Mouse (Mus musculus): ENCODE data around the gene Gm14548. TPM values are rescaled to one million over a fixed set of nuclear protein-coding genes. Genes with fewer than 3 reads are reported as not detected.
"Not testable (repeated sequence)": the region's sequence is repeated elsewhere in the genome, so short reads cannot be mapped to it uniquely, and the experiment has no call there.

The Gm14548 gene
- polyA plus RNA-seq (2015; fragmentation: Nextera tagmentation; extraction: Ambion mirVana), result 0.10 TPM in 1 of 2 replicates, not detected in the other

DNA sequence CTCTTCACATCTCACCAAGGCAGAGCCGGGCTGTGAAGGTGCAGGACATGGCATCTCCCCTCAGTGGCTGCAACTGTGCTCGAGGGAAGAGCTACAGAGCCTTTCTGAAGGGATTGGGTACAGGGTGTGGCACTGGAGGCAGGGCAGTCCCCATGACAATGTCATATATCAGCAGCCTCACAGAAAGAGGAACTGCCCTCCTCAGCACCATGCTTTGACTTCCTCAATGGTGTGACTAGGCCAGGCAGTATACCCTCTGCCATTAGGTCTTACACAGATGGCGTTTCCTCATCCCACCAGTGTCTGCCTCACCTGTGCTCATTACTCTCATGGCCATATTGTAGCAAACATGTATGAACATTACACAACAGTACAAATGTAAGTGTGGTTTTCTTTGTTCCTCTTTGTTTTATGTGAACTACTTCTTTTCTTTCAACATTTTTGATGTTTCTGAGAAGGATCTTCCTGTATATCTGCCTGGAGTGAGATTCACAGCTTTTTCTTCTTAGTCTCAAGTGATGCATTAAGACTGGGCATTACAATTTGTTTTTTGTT lies at the start of gene Gm14548:
Gm14548 (minus strand) TSS at position 85 of the 555 bp plus-strand sequence.
- not testable (repeated sequence) for ATAC-seq; H3K27me3 ChIP-seq (replicated peaks; ENCODE audit: control insufficient read depth, insufficient read depth, low read length); H3K4me3 ChIP-seq (ENCODE audit: low read length); H3K4me2 ChIP-seq (ENCODE audit: low read length); H3K27ac ChIP-seq (ENCODE audit: low read depth, low read length); H3K9me3 ChIP-seq (ENCODE audit: control insufficient read depth, low read length); H3K4me1 ChIP-seq (ENCODE audit: control insufficient read depth, insufficient read depth, low read depth, low read length); H3K36me3 ChIP-seq (ENCODE audit: control insufficient read depth, insufficient read depth, low read length); H3K9ac ChIP-seq (ENCODE audit: low read depth, low read length)
- 71% methylated on average over 3 of the region's 3 CpGs for WGBS

DNA sequence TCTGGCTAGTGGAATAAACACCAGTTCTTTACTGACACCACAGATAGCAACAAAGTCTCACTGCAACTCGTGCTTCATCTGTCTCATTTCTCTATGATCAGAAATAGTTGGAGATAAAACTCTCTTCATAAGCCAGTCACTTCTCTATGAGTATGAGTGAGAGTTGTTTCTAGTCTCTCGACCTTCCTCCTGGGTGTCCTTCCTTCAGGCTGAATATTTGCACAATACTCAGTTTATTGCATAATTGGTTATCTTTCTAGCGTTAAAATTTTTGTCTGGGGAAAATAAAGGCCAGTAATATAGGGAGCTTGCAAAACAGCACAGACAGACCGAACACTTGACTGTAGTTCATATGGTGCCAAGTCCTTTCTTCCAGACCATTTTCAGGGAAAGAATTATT lies 48.2 kb upstream of the Gm14548 start:
- H3K9me3 ChIP-seq (ENCODE audit: control insufficient read depth, low read length), result no peaks in the 10 kb centered on the region
- H3K4me2 ChIP-seq (ENCODE audit: low read length), result no peak overlapping the region
- no peaks in the 10 kb centered on the region for H3K36me3 ChIP-seq (ENCODE audit: control insufficient read depth, insufficient read depth, low read length)
- no peaks in the 10 kb centered on the region for H3K4me1 ChIP-seq (ENCODE audit: control insufficient read depth, insufficient read depth, low read depth, low read length)
- H3K27me3 ChIP-seq (replicated peaks; ENCODE audit: control insufficient read depth, insufficient read depth, low read length), result no peaks in the 10 kb centered on the region
- no peak overlapping the region for H3K4me3 ChIP-seq (ENCODE audit: low read length)
- 73% methylated on average over 4 of the region's 4 CpGs for WGBS
- no peak for ATAC-seq
- H3K9ac ChIP-seq (ENCODE audit: low read depth, low read length), result no peak overlapping the region
- H3K27ac ChIP-seq (ENCODE audit: low read depth, low read length), result no peak overlapping the region

DNA sequence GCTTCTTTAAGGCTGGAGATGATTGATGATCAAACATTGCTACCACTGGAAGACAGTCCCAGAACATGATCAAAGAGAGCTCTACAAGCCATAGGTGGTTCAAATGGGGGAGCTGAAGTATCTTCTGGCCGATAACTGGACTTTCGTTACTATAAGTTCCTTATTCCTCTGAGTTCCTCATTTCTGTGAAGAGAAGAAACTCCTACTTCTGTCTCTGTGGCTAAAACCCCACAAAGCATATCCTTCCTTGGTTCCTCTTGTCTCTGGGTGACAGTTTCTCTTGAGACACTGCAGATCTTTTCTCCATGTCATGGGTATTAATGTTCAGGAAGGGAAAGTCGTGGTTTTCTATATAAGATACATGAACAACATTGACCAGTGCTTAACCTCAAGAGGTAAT lies 43.0 kb upstream of the Gm14548 start:
- no peak overlapping the region for H3K27ac ChIP-seq (ENCODE audit: low read depth, low read length)
- H3K9me3 ChIP-seq (ENCODE audit: control insufficient read depth, low read length), result no peaks in the 10 kb centered on the region
- no peak for ATAC-seq
- H3K36me3 ChIP-seq (ENCODE audit: control insufficient read depth, insufficient read depth, low read length), result no peaks in the 10 kb centered on the region
- 82% methylated on average over 3 of the region's 3 CpGs for WGBS
- H3K4me3 ChIP-seq (ENCODE audit: low read length), result no peak overlapping the region
- no peak overlapping the region for H3K9ac ChIP-seq (ENCODE audit: low read depth, low read length)
- no peaks in the 10 kb centered on the region for H3K27me3 ChIP-seq (replicated peaks; ENCODE audit: control insufficient read depth, insufficient read depth, low read length)
- H3K4me1 ChIP-seq (ENCODE audit: control insufficient read depth, insufficient read depth, low read depth, low read length), result no peaks in the 10 kb centered on the region
- no peak overlapping the region for H3K4me2 ChIP-seq (ENCODE audit: low read length)

DNA sequence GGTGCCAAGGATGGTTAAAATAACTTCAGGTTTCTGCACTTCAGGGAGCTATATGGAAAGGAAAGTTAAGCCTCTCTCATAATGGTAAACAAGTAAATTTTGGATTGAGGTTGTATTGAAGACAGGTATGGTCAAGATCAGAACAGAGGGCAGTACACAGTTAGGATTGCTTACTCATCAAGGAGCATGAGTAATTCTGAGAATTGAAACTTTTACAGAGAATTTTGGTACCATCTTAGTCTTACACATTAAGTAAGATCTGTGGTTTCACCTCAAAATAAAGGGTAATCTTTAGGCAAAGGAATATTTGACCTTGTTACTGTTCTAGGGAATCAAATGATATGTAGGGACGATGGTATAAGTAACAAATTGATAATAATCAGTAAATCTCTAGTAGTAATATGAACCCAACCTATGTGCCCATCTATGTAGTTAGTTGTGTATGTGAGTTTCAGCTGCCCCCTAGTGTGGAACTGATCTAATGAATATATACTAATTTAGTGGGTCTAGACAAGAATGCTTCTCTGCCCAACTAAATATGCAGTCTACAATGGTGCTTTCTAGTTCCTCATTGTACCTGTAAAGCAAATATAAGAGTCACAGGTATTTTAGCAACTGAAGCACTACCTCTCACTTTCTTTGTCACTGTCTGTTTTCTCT lies 42.1 kb upstream of the Gm14548 start:
- no peak overlapping the region for H3K4me2 ChIP-seq (ENCODE audit: low read length)
- no peak overlapping the region for H3K27ac ChIP-seq (ENCODE audit: low read depth, low read length)
- no peaks in the 10 kb centered on the region for H3K36me3 ChIP-seq (ENCODE audit: control insufficient read depth, insufficient read depth, low read length)
- no peak overlapping the region for H3K9ac ChIP-seq (ENCODE audit: low read depth, low read length)
- H3K27me3 ChIP-seq (replicated peaks; ENCODE audit: control insufficient read depth, insufficient read depth, low read length), result no peaks in the 10 kb centered on the region
- 69% methylated on average over 1 of the region's 1 CpGs for WGBS
- H3K4me3 ChIP-seq (ENCODE audit: low read length), result no peak overlapping the region
- H3K4me1 ChIP-seq (ENCODE audit: control insufficient read depth, insufficient read depth, low read depth, low read length), result no peaks in the 10 kb centered on the region
- no peaks in the 10 kb centered on the region for H3K9me3 ChIP-seq (ENCODE audit: control insufficient read depth, low read length)
- no peak for ATAC-seq

DNA sequence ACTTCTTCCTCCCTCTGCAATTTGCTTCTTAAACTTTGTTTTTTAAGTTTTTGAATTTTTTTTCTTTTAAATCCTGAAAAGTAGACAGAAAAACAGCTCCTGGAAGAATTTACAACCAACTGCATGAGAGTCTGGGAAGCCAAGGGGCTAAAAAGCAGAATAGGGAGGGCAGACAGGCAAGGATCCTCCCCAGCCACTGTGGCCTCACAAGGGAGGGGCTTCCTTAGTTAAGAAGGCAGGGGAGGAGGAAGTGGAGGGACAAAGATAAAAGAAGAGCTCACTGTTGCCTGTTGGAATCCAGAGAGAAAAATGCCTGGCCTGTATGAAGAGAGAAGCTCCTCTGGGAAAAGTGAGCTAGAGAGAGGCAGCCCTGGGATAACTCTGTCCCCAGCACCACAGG lies 37.6 kb upstream of the Gm14548 start:
- H3K4me3 ChIP-seq (ENCODE audit: low read length); H3K27ac ChIP-seq (ENCODE audit: low read depth, low read length); H3K36me3 ChIP-seq (ENCODE audit: control insufficient read depth, insufficient read depth, low read length); H3K4me1 ChIP-seq (ENCODE audit: control insufficient read depth, insufficient read depth, low read depth, low read length); H3K9ac ChIP-seq (ENCODE audit: low read depth, low read length); ATAC-seq; H3K9me3 ChIP-seq (ENCODE audit: control insufficient read depth, low read length); H3K27me3 ChIP-seq (replicated peaks; ENCODE audit: control insufficient read depth, insufficient read depth, low read length); H3K4me2 ChIP-seq (ENCODE audit: low read length): not testable (repeated sequence)

DNA sequence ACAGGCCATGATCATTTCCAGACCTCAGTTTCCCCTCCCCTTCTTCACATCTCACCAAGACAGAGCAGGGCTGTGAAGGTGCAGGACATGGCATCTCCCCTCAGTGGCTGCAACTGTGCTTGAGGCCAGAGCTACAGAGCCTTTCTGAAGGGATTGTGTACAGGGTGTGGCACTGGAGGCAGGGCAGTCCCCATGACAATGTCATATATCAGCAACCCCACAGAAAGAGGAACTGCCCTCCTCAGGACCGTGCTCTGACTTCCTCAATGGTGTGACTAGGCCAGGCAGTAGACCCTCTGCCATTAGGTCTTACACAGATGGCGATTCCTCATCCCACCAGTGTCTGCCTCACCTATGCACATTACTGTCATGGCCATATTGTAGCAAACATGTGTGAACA lies 17.5 kb upstream of the Gm14548 start, which contains the start of gene Lilra6:
Lilra6 (minus strand) TSS at position 117 of the 400 bp plus-strand sequence.
- not testable (repeated sequence) for H3K9ac ChIP-seq (ENCODE audit: low read depth, low read length); H3K4me2 ChIP-seq (ENCODE audit: low read length); H3K36me3 ChIP-seq (ENCODE audit: control insufficient read depth, insufficient read depth, low read length); H3K4me3 ChIP-seq (ENCODE audit: low read length); H3K27ac ChIP-seq (ENCODE audit: low read depth, low read length); H3K4me1 ChIP-seq (ENCODE audit: control insufficient read depth, insufficient read depth, low read depth, low read length); H3K27me3 ChIP-seq (replicated peaks; ENCODE audit: control insufficient read depth, insufficient read depth, low read length); ATAC-seq; H3K9me3 ChIP-seq (ENCODE audit: control insufficient read depth, low read length)
- 83% methylated on average over 2 of the region's 2 CpGs for WGBS

DNA sequence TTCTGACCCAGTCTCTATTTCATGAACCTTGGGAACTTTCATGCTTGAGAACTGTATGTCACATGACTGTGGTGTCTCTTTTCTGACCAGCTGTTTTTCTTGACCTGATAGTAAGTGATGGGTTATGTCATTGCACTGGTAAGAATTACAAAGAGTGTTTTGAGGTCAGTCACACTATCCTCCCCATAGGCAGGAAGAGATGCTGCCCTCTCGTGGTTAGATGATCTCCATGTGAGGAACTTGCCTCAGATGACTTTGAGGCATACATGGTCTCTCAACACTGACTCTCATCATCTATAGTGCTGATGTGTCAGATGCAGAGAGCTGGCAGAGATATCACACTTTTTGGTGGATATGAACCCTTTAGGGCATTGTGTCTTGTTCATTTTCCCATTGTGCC lies 5.8 kb upstream of the Gm14548 start:
- H3K36me3 ChIP-seq (ENCODE audit: control insufficient read depth, insufficient read depth, low read length), result no peaks in the 10 kb centered on the region
- H3K4me1 ChIP-seq (ENCODE audit: control insufficient read depth, insufficient read depth, low read depth, low read length), result no peaks in the 10 kb centered on the region
- ATAC-seq, result no peak
- no peak overlapping the region for H3K27ac ChIP-seq (ENCODE audit: low read depth, low read length)
- no peak overlapping the region for H3K4me3 ChIP-seq (ENCODE audit: low read length)
- no peaks in the 10 kb centered on the region for H3K9me3 ChIP-seq (ENCODE audit: control insufficient read depth, low read length)
- H3K9ac ChIP-seq (ENCODE audit: low read depth, low read length), result no peak overlapping the region
- WGBS, result 21% methylated on average over 1 of the region's 1 CpGs
- no peak overlapping the region for H3K4me2 ChIP-seq (ENCODE audit: low read length)
- H3K27me3 ChIP-seq (replicated peaks; ENCODE audit: control insufficient read depth, insufficient read depth, low read length), result no peaks in the 10 kb centered on the region

DNA sequence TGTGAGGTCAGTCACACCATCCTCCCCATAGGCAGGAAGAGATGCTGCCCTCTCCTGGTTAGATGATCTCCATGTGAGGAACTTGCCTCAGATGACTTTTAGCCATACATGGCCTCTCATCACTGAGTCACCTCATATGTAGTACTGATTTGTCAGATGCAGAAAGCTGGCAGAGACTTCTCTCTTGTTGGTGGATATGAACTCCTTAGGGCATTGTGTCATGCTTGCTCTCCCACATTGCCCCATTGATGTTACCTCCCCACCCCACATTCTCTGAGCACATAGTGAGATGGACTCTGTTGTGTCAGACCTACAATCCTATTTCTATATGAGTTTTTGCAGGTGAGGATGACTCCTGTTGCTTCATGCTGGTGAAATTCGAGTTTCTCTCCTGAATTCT lies 22.9 kb downstream of the Gm14548 start:
- WGBS, result no CpG with 5 or more reads among the region's 1 CpGs
- H3K27ac ChIP-seq (ENCODE audit: low read depth, low read length); H3K27me3 ChIP-seq (replicated peaks; ENCODE audit: control insufficient read depth, insufficient read depth, low read length); H3K9me3 ChIP-seq (ENCODE audit: control insufficient read depth, low read length); ATAC-seq; H3K36me3 ChIP-seq (ENCODE audit: control insufficient read depth, insufficient read depth, low read length); H3K4me2 ChIP-seq (ENCODE audit: low read length); H3K4me1 ChIP-seq (ENCODE audit: control insufficient read depth, insufficient read depth, low read depth, low read length); H3K9ac ChIP-seq (ENCODE audit: low read depth, low read length); H3K4me3 ChIP-seq (ENCODE audit: low read length): not testable (repeated sequence)

DNA sequence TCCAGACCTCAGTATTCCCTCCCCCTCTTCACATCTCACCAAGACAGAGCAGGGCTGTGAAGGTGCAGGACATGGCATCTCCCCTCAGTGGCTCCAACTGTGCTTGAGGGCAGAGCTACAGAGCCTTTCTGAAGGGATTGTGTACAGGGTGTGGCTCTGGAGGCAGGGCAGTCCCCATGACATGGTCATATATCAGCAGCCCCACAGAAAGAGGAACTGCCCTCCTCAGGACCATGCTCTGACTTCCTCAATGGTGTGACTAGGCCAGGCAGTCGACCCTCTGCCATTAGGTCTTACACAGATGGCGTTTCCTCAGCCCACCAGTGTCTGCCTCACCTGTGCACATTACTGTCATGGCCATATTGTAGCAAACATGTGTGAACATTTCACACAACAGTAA lies 53.0 kb downstream of the Gm14548 start, which contains the start of gene Pira2:
Pira2 (minus strand) TSS at position 101 of the 400 bp plus-strand sequence.
- not testable (repeated sequence) for H3K4me2 ChIP-seq (ENCODE audit: low read length); H3K9ac ChIP-seq (ENCODE audit: low read depth, low read length); H3K36me3 ChIP-seq (ENCODE audit: control insufficient read depth, insufficient read depth, low read length); H3K4me1 ChIP-seq (ENCODE audit: control insufficient read depth, insufficient read depth, low read depth, low read length); ATAC-seq; H3K4me3 ChIP-seq (ENCODE audit: low read length); H3K27me3 ChIP-seq (replicated peaks; ENCODE audit: control insufficient read depth, insufficient read depth, low read length); H3K9me3 ChIP-seq (ENCODE audit: control insufficient read depth, low read length); H3K27ac ChIP-seq (ENCODE audit: low read depth, low read length)
- no CpG with 5 or more reads among the region's 2 CpGs for WGBS

Data from hindbrain, embryonic 16.5 days (tissue).